Mouse (Mus musculus) CH12.LX (cell line): Measurements from ENCODE around the gene Gm49416. TPM values are rescaled to one million over a fixed set of nuclear protein-coding genes. Genes with fewer than 3 reads are reported as not detected.

Experiments
- DNase-seq: peaks from one replicate; pipeline ENCODE4 v3.0.0-alpha.2; 2013; ENCODE audit errors: extremely low read depth
- H3K27ac ChIP-seq: 2 replicates; pipeline ENCODE4 v1.5.1; 2012; ENCODE audit warnings: low read depth, mild to moderate bottlenecking, control low read depth, moderate library complexity; ENCODE audit not compliant: insufficient read depth
- H3K27me3 ChIP-seq: replicated peaks from 2 replicates; pipeline ENCODE3; 2012; ENCODE audit warnings: inconsistent platforms
- H3K36me3 ChIP-seq, 2 experiments: replicated peaks in 1 of 2; 2 replicates each; pipeline versions ENCODE3 to v1.6.1; 2012; ENCODE audit warnings: inconsistent platforms in 1 of 2, low read length in 1 of 2, mild to moderate bottlenecking in 1 of 2, mixed read lengths in 1 of 2, moderate library complexity in 1 of 2; ENCODE audit not compliant: control insufficient read depth in 1 of 2, insufficient read depth in 1 of 2
- H3K4me1 ChIP-seq, 2 experiments: 2 replicates each; pipeline ENCODE4 v1.6.1; 2012; ENCODE audit warnings: inconsistent platforms in 1 of 2, moderate library complexity in 1 of 2; ENCODE audit not compliant: insufficient read depth in 2 of 2, control insufficient read depth in 1 of 2
- H3K4me2 ChIP-seq: 2 replicates; pipeline ENCODE4 v1.6.1; 2012; ENCODE audit warnings: low read depth, mild to moderate bottlenecking, control low read depth; ENCODE audit not compliant: poor library complexity, insufficient read depth, severe bottlenecking
- H3K4me3 ChIP-seq, 3 experiments: fragments of 150-350 bp in 1 of 3; sonication (generic) in 1 of 3; replicated peaks in 1 of 3; 2 replicates each; pipeline versions ENCODE3 to v1.5.1; 2011 to 2012; ENCODE audit warnings: low read depth in 2 of 3, low read length in 2 of 3, mild to moderate bottlenecking in 2 of 3, moderate library complexity in 2 of 3, control low read depth in 1 of 3, improper control_type of control experiment in 1 of 3, inconsistent platforms in 1 of 3, mixed read lengths in 1 of 3; ENCODE audit not compliant: poor library complexity in 1 of 3
- H3K79me2 ChIP-seq: replicated peaks from 2 replicates; pipeline ENCODE4 v1.6.1; 2012; ENCODE audit warnings: mild to moderate bottlenecking, moderate library complexity; ENCODE audit not compliant: control insufficient read depth, poor library complexity, insufficient read depth, severe bottlenecking; ENCODE audit errors: extremely low read depth
- H3K9ac ChIP-seq: 2 replicates; pipeline ENCODE4 v1.6.1; 2012; ENCODE audit warnings: low read depth, mild to moderate bottlenecking, control low read depth, moderate library complexity; ENCODE audit not compliant: insufficient read depth
- H3K9me3 ChIP-seq: replicated peaks from 2 replicates; pipeline ENCODE3; 2012; ENCODE audit warnings: low read length, inconsistent platforms, mixed read lengths
- BHLHE40 ChIP-seq: IDR thresholded peaks from 2 replicates; pipeline ENCODE4 v1.6.1; 2011; ENCODE audit warnings: mild to moderate bottlenecking, low read depth, low read length, improper control_type of control experiment
- EP300 ChIP-seq: IDR thresholded peaks from 2 replicates; pipeline ENCODE4 v1.6.1; 2011; ENCODE audit warnings: low read length, improper control_type of control experiment
- JUND ChIP-seq: conservative IDR thresholded peaks from 2 replicates; pipeline ENCODE4 v1.6.1; 2011; ENCODE audit warnings: low read depth, low read length, improper control_type of control experiment
- KAT2A ChIP-seq: IDR thresholded peaks from 2 replicates; pipeline ENCODE4 v1.6.1; 2012; ENCODE audit warnings: low read length, improper control_type of control experiment, inconsistent platforms; ENCODE audit not compliant: insufficient replicate concordance
- MXI1 ChIP-seq: IDR thresholded peaks from 2 replicates; pipeline ENCODE4 v1.6.1; 2011; ENCODE audit warnings: mild to moderate bottlenecking, low read depth, low read length, improper control_type of control experiment
- MYC ChIP-seq: IDR thresholded peaks from 2 replicates; pipeline ENCODE4 v1.6.1; 2011; ENCODE audit warnings: low read depth, mild to moderate bottlenecking, improper control_type of control experiment, low read length
- PAX5 ChIP-seq: IDR thresholded peaks from 2 replicates; pipeline ENCODE4 v1.6.1; 2012; ENCODE audit warnings: low read length, inconsistent platforms, mixed read lengths
- RCOR1 ChIP-seq: conservative IDR thresholded peaks from 2 replicates; pipeline ENCODE4 v1.6.1; 2012; ENCODE audit warnings: low read depth, mild to moderate bottlenecking, inconsistent platforms, low read length, improper control_type of control experiment
- SIN3A ChIP-seq: IDR thresholded peaks from 2 replicates; pipeline ENCODE4 v1.6.1; 2012; ENCODE audit warnings: low read length, improper control_type of control experiment, inconsistent platforms
- TCF12 ChIP-seq: IDR thresholded peaks from 2 replicates; pipeline ENCODE4 v1.6.1; 2014; ENCODE audit warnings: low read depth, mild to moderate bottlenecking, inconsistent platforms, low read length, improper control_type of control experiment
- ZMIZ1 ChIP-seq: IDR thresholded peaks from 2 replicates; pipeline ENCODE4 v1.6.1; 2012; ENCODE audit warnings: low read depth, mild to moderate bottlenecking, inconsistent platforms, low read length, improper control_type of control experiment
- ZNF384 ChIP-seq: IDR thresholded peaks from 2 replicates; pipeline ENCODE4 v1.6.1; 2012; ENCODE audit warnings: low read depth, low read length, improper control_type of control experiment, inconsistent platforms
- dilution Hi-C: fragments of 300-500 bp; cut with MboI; formaldehyde crosslinking; loops from 2 replicates; pipeline ENCODE4 v1.14.3; 2020; ENCODE audit warnings: low sequenced_read_pairs; ENCODE audit not compliant: extremely low pct_unique_long_range_greater_than_20kb, extremely low pct_ligation_motif_present
- in situ Hi-C: fragments of 300-500 bp; cut with MboI; formaldehyde crosslinking; loops from 3 replicates; pipeline ENCODE4 v1.14.3; 2019; ENCODE audit warnings: low sequenced_read_pairs, low pct_ligation_motif_present, low pct_unique_long_range_greater_than_20kb, mixed read lengths
- polyA plus RNA-seq: library from polyadenylated mRNA; unstranded; fragments of >175 nt; gene quantifications from 2 replicates; pipeline ENCODE4 v1.2.1, GENCODE M21; 2012; ENCODE audit warnings: low read depth; ENCODE audit not compliant: insufficient read length
- total RNA-seq, 2 experiments: library from RNA; depleted of rRNA; stranded (reverse); fragments of 300-350 nt in 1 of 2; fragments of >200 nt in 1 of 2; gene quantifications; 2 replicates each; pipeline ENCODE4 v1.2.3; 2012 to 2014

Gm49416 gene
- total and polyA plus RNA-seq, 3 experiments, result 11.1 TPM; not detected in 2

- no peak for TF ChIP-seq RCOR1
- TF ChIP-seq SIN3A, result no peak; the same call in 1 of the 2 replicates
- TF ChIP-seq JUND, result no peak
- no peak for TF ChIP-seq PAX5
- TF ChIP-seq BHLHE40, result no peak
- no peak for TF ChIP-seq MYC
- TF ChIP-seq MXI1, result peak; percentile 19
These were observed 53.7 kb downstream of the Gm49416 start (continued) for GRCm38 (mm10) chr19:8942276-8942964.

GRCm38 (mm10) chr19:8943047-8943446 is 54.3 kb downstream of the Gm49416 start:
- Histone ChIP-seq H3K4me3 (peak overlapping the region; percentile 75 to 95 (median 91)), H3K27me3 (no peaks in the 10 kb centered on the region), H3K9ac (peak overlapping the region; percentile 97), H3K79me2 (peaks cover 42% of the 10 kb centered on the region), H3K4me1 (peaks cover 16 to 48% of the 10 kb centered on the region in 2 experiments), H3K4me2 (peak overlapping the region; percentile 91), H3K9me3 (no peaks in the 10 kb centered on the region), H3K27ac (no peak overlapping the region), H3K36me3 (peaks cover 60 to 76% of the 10 kb centered on the region in 2 experiments)
- TF ChIP-seq ZNF384, result 0 out of 2 replicates have a peak, but pooled peaks have one; percentile 8
- no peak for TF ChIP-seq EP300
- no peak for TF ChIP-seq ZMIZ1
- DNase-seq, result no peak
- in situ Hi-C loops (no loop called here), dilution Hi-C loops (no loop called here)

- Histone ChIP-seq H3K4me1 (peaks cover 16 to 40% of the 10 kb centered on the region in 2 experiments), H3K9me3 (no peaks in the 10 kb centered on the region), H3K36me3 (peaks cover 61 to 76% of the 10 kb centered on the region in 2 experiments), H3K27me3 (no peaks in the 10 kb centered on the region), H3K79me2 (peaks cover 42% of the 10 kb centered on the region), H3K27ac (no peak overlapping the region)
- no peak for TF ChIP-seq KAT2A
- TF ChIP-seq TCF12, result 0 out of 2 replicates have a peak, but pooled peaks have one; percentile 4
- TF ChIP-seq, all 38 proteins: peak for 1
- Histone ChIP-seq H3K9ac (peak overlapping the region; percentile 97), H3K4me3 (peak overlapping the region in 2 of 3 experiments; percentile 17 to 23), H3K4me2 (peak overlapping the region; percentile 91)
- in situ Hi-C loops (no loop called here), dilution Hi-C loops (no loop called here)
- no peak for DNase-seq
These were observed 55.3 kb downstream of the Gm49416 start for GRCm38 (mm10) chr19:8944062-8944461.
